Mouse (Mus musculus) 3T3-L1 (cell line): ENCODE results near the gene Rbms1.

Experiments
- DNase-seq: peaks from one replicate; pipeline ENCODE4 v3.0.0-alpha.2; 2015; ENCODE audit warnings: low read depth, low spot score

Gene Rbms1

GRCm38 (mm10) chr2:60918401-60918800, 44.6 kb downstream of the Rbms1 start:
- no peak for DNase-seq

GRCm38 (mm10) chr2:60914524-60915280, 48.3 kb downstream of the Rbms1 start:
- DNase-seq = no peak

GRCm38 (mm10) chr2:60913281-60913680, 49.7 kb downstream of the Rbms1 start:
- peak; percentile 57 for DNase-seq

GRCm38 (mm10) chr2:60911716-60912115, 51.3 kb downstream of the Rbms1 start:
- DNase-seq = no peak

GRCm38 (mm10) chr2:60910820-60911219, 52.2 kb downstream of the Rbms1 start:
- peak; percentile 44 for DNase-seq

GRCm38 (mm10) chr2:60908551-60908950, 54.4 kb downstream of the Rbms1 start:
- DNase-seq = no peak

GRCm38 (mm10) chr2:60908116-60908515, 54.9 kb downstream of the Rbms1 start:
- no peak for DNase-seq

- DNase-seq = peak; percentile 90
Observed at GRCm38 (mm10) chr2:60905283-60905682, 57.7 kb downstream of the Rbms1 start.

GRCm38 (mm10) chr2:60904141-60904540, 58.9 kb downstream of the Rbms1 start:
- no peak for DNase-seq

- peak; percentile 59 for DNase-seq
Observed at GRCm38 (mm10) chr2:60903535-60903934, 59.5 kb downstream of the Rbms1 start.

- DNase-seq = peak; percentile 56
Observed at GRCm38 (mm10) chr2:60902446-60903137, 60.4 kb downstream of the Rbms1 start.

- peak; percentile 100 for DNase-seq
Observed at GRCm38 (mm10) chr2:60901511-60901951, 61.5 kb downstream of the Rbms1 start.

GRCm38 (mm10) chr2:60901013-60901412, 62.0 kb downstream of the Rbms1 start:
- no peak for DNase-seq

GRCm38 (mm10) chr2:60893042-60893441, 70.0 kb downstream of the Rbms1 start:
- DNase-seq = no peak

GRCm38 (mm10) chr2:60883931-60884330, 79.1 kb downstream of the Rbms1 start:
- DNase-seq = peak; percentile 69

GRCm38 (mm10) chr2:60883043-60883365, 80.0 kb downstream of the Rbms1 start:
- peak; percentile 80 for DNase-seq

- peak; percentile 59 for DNase-seq
Observed at GRCm38 (mm10) chr2:60882202-60883042, 80.6 kb downstream of the Rbms1 start.

GRCm38 (mm10) chr2:60881571-60882041, 81.4 kb downstream of the Rbms1 start:
- DNase-seq = peak; percentile 58

GRCm38 (mm10) chr2:60880789-60881570, 82.0 kb downstream of the Rbms1 start:
- DNase-seq = peak; percentile 49

GRCm38 (mm10) chr2:60879966-60880788, 82.8 kb downstream of the Rbms1 start:
- DNase-seq = peak; percentile 63
